Mouse (Mus musculus) kidney, postnatal 4 days (tissue): ENCODE measurements around the gene Tmem89.

ENCODE experiments used
- DNase-seq, 2 experiments: peaks; one replicate each; pipeline ENCODE4 v3.0.0; 2021; ENCODE audit warnings: mixed read lengths in 2 of 2

The Tmem89 gene

DNA sequence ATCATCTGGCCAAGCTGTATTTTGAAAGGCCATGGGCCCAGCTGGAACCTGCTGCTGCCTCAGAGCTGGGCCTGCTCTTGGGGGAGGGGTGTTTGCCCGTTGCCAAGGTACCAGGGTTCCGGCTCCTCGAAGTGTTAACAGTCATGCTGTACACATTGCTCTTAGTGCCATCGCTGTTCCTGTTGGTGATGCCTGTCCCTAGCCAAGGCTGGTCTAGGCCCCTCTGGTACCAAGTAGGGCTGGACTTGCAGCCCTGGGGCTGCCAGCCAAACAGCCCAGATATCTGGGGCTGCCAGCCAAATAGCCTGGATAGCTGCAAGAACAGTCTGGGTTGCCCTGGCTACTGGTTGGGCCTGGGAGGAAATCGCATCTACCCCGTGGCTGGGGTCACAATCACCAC lies at the start of gene Tmem89:
Tmem89 (plus strand) TSS at position 129 of the 400 bp plus-strand sequence.
- no peak for DNase-seq

- peak in 1 of 2 experiments; percentile 43 for DNase-seq
Measured at GRCm38 (mm10) chr9:108912308-108912707, 2.1 kb upstream of the Tmem89 start.

DNA sequence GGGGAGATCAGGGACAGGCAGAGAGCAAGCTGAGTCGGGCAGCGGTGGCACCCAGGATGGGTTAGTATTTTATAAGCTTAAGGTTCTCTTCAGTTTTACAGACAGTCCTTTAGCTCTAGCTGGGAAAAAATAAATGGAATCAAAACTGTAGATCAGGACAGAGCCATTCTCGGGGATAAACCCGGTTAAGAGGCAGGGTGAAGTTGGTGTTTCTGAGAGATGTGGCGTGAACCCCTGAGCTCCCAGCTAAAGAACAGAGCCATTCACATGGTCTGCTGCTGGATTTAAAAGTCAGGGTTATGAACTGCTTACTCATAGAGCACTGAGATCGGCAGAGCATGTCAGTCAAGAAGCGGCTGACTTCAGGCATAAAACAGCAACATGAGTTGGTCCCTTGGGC lies 1.3 kb upstream of the Tmem89 start:
- DNase-seq, result no peak

- no peak for DNase-seq
Measured at GRCm38 (mm10) chr9:108913621-108914020, 798 bp upstream of the Tmem89 start.

DNA sequence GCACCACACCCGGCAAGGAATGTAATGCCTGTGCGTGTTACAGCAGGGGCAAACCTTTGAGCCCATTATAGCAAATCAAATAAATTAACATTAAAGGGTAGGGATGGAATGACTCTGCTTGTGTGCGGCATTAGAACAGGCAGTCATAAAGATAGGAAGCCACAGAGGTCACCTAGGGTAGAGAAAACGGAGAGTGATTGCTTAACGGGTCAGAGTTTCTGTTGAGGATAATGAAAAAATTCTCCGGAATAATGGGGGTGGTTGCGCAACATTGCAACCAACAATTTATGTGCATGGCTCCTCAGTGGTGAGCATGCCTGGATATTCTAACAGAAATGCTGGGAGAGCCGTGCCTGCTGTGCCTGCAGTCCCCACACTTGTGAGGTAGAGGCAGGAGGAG lies 11.5 kb downstream of the Tmem89 start:
- DNase-seq, result no peak

DNA sequence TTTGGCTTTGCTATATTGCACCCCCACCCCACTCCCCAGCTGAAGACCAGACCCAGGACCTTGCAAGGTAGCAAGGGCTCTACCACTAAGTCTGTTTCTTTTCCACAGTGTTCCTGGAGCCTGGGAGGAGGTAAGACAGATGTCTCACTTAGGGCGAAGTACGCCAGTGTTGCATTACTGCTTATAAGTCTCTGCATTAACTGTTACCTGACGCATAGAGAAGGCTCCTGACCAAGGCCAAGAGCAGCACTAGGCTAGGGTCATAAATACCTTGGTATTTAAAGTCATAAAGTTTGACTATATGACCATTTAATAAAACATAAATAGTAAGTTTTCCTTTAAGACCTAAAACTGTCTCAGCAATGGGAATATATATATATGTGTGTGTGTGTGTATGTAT lies 14.0 kb downstream of the Tmem89 start:
- DNase-seq, result no peak

DNA sequence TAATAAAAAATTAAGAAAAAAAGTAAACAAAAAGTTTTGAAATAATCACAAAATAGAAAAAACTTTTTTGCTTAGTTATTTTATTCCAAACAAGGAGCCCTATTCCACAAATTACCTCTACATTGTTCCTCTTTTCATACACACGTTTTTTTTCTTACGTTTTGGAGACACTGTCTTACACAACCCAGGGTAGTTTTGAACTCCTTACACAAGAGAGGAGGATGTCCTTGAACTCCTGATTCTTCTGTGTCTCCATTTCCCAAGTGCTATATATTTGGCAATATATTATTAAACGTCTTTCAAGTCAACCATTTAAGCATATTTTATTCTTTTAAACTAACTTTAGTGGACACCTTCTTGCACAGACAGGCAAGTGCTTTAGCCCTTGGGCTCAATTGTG lies 21.6 kb downstream of the Tmem89 start:
- DNase-seq, result no peak

- DNase-seq, result peak; percentile 98 to 99
Measured at GRCm38 (mm10) chr9:108936418-108937364, 22.3 kb downstream of the Tmem89 start, which contains the start of gene Uqcrc1. Gene Uqcrc1 (plus strand): TSS chr9:108936633.

DNA sequence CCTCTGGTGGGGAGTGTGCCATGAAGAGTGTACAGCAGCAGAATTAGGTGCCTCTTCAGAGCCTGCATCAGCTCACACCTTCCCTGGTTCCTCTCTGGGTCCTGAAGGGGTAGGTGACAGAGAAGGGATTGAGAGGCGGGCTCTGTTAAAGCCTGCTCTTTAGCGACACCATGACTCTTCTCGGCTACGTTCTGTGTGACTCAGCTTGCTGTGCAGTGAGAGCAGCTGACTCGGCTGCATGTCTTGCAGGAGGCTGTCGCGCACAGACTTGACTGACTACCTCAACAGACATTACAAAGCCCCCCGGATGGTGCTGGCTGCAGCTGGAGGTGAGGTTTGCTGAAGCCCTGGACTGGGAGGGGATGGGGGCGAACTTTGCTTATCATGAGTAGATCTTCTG lies 30.7 kb downstream of the Tmem89 start:
- DNase-seq, result no peak

- no peak for DNase-seq
Measured at GRCm38 (mm10) chr9:108945608-108946007, 31.2 kb downstream of the Tmem89 start.

DNA sequence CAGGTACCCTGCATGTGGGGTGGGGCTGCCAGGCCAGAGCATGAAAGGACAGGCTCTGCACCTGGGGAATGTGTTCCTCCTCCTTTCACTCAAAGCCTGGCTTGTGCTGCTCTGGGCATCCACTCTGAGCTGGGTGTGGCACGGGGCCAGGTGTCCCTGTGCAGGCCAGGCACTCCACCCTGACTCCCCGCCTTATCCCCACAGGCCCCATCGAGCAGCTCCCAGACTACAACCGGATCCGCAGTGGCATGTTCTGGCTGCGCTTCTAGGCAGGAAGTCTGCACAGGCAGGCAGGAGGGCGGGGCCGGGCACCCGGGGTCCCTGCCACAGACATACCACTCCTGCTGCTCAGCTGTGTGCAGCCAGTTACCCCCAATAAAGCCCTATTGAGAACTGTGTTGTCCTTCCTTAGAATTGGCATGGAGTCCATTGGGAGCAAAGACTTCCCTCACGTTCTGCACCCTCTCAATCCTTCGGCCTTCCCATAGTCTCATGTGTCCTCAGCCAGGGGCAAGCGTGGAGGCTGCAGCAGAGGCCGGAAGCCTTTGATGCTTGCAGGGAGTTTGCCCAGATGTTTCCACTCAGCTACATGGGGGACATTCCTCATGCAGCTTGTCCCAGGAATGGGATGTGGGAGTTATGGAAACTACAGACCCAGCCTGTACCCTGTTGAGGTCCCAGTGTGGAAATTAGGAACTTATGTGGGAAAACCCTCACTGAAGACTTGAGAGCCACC lies 35.0 kb downstream of the Tmem89 start:
- DNase-seq, result peak; percentile 65 to 78

- no peak for DNase-seq
Measured at GRCm38 (mm10) chr9:108949967-108950728, 35.7 kb downstream of the Tmem89 start.

DNA sequence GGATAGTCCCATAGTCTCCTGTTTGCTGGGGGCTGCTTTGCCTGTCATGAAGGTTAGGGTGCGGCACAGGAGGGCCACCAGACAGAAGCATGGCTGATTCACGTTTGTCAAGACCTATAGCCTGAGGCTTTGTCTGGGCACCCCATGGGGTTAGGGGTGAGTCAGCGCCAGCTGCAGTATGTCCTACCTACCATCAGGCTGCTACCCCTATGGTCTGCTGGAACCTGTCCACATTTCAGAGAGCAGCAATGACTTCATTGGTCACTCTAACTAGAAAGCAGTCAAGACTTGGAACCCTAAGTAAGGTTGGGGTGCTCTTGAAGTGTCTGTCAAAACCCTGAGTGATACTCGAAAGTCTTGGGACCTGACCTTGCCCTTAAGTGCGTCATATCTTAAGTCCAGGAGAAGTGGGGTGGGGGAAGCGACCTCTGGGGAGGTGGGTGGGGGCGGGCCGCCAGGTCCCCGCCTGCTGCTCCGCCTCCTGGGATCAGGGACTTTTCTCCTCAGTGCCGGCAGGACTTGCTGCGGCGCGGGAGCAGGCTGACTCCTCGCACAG lies 38.7 kb downstream of the Tmem89 start, which contains the start of gene Col7a1:
Col7a1 (plus strand) TSS at position 506 of the 556 bp plus-strand sequence.
- peak; percentile 34 to 45 for DNase-seq

GRCm38 (mm10) chr9:108955241-108955640 lies 40.8 kb downstream of the Tmem89 start:
- DNase-seq, result peak; percentile 33 to 38

- DNase-seq, result no peak
Measured at GRCm38 (mm10) chr9:108955846-108956245, 41.4 kb downstream of the Tmem89 start.

GRCm38 (mm10) chr9:108963577-108963976 lies 49.2 kb downstream of the Tmem89 start:
- no peak for DNase-seq

GRCm38 (mm10) chr9:108964338-108964737 lies 49.9 kb downstream of the Tmem89 start:
- no peak for DNase-seq
